Mouse (Mus musculus): ENCODE measurements at regions not wholly inside any gene's neighbourhood (a gene's known extent, or its start where the extent isn't known, plus 50 kb on each side); places are given as distances from the start of the nearest gene placed in this dataset.

DNA sequence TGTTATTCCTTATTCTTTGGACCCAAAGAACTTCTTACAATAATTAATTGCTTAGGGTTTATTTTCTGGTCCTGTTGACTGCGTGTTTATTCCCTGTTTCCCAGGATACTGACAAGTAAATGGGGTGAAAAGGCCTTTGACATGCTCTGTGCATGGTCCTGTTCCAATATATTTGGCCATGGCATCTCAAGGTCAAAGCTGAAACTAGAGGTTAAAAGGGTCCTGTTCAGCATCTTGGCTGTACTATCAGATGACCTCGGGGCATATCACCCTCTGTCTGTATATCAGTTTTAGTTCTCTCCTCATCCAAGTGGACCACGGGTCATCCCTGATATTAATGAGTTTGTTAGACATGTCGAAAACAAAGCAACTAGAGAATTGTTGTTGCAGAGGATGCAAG, 50.2 kb upstream of the Igfbp3 start:
- H3K4me1 ChIP-seq (replicated peaks; ENCODE audit: low read depth, low read length) = no peaks in the 10 kb centered on the region
- H3K4me3 ChIP-seq (replicated peaks; ENCODE audit: low read length) = no peak overlapping the region
- H3K27me3 ChIP-seq (ENCODE audit: insufficient read depth, low read length) = no peaks in the 10 kb centered on the region
- no peaks in the 10 kb centered on the region for H3K9me3 ChIP-seq (ENCODE audit: low read length)
- no peaks in the 10 kb centered on the region for H3K36me3 ChIP-seq (ENCODE audit: insufficient read depth, low read length)
- TF ChIP-seq NANOG (IDR thresholded peaks at IDR 0.05; ENCODE audit: borderline replicate concordance, low read length) = no peak
- no peak for TF ChIP-seq CTCF (conservative IDR thresholded peaks at IDR 0.05; ENCODE audit: low read length)
- no peak for TF ChIP-seq POU5F1 (IDR thresholded peaks at IDR 0.05; ENCODE audit: borderline replicate concordance, low read length)
